Mouse (Mus musculus) MEL (cell line): ENCODE measurements around the gene Uso1. TPM values are rescaled to one million over a fixed set of nuclear protein-coding genes. Genes with fewer than 3 reads are reported as not detected.

Experiments
- DNase-seq: peaks from one replicate; pipeline ENCODE4 v3.0.0; 2011; ENCODE audit warnings: low read depth, low spot score
- H3K27ac ChIP-seq: 2 replicates; pipeline ENCODE4 v1.5.1; 2012; ENCODE audit warnings: low read depth, mild to moderate bottlenecking, control low read depth, low read length, moderate library complexity; ENCODE audit not compliant: control insufficient read depth
- H3K27me3 ChIP-seq, 2 experiments: fragments of 150-350 bp in 1 of 2; sonication (generic) in 1 of 2; 2 replicates each; pipeline ENCODE4 v1.6.1; 2012; ENCODE audit warnings: low read length in 2 of 2, mild to moderate bottlenecking in 2 of 2, improper control_type of control experiment in 1 of 2, moderate library complexity in 1 of 2; ENCODE audit not compliant: insufficient read depth in 2 of 2, control insufficient read depth in 1 of 2
- H3K36me3 ChIP-seq, 2 experiments: 2 replicates each; pipeline ENCODE4 v1.6.1; 2012 to 2014; ENCODE audit warnings: low read length in 2 of 2, improper control_type of control experiment in 1 of 2, inconsistent platforms in 1 of 2, mild to moderate bottlenecking in 1 of 2; ENCODE audit not compliant: insufficient read depth in 2 of 2, control insufficient read depth in 1 of 2
- H3K4me1 ChIP-seq, 2 experiments: fragments of 150-350 bp in 1 of 2; sonication (generic) in 1 of 2; 2 replicates each; pipeline ENCODE4 v1.6.1; 2012; ENCODE audit warnings: low read length in 2 of 2, improper control_type of control experiment in 1 of 2, mild to moderate bottlenecking in 1 of 2; ENCODE audit not compliant: insufficient read depth in 2 of 2, control insufficient read depth in 1 of 2
- H3K4me3 ChIP-seq, 2 experiments: fragments of 150-350 bp in 1 of 2; sonication (generic) in 1 of 2; 2 replicates each; pipeline ENCODE4 v1.5.1; 2012; ENCODE audit warnings: low read depth in 2 of 2, low read length in 2 of 2, mild to moderate bottlenecking in 2 of 2, moderate library complexity in 2 of 2, control low read depth in 1 of 2, improper control_type of control experiment in 1 of 2; ENCODE audit not compliant: control insufficient read depth in 1 of 2, insufficient read depth in 1 of 2
- H3K79me2 ChIP-seq: 2 replicates; pipeline ENCODE4 v1.6.1; 2012; ENCODE audit warnings: mild to moderate bottlenecking, low read length, moderate library complexity; ENCODE audit not compliant: control insufficient read depth, poor library complexity, insufficient read depth
- H3K9ac ChIP-seq: 2 replicates; pipeline ENCODE4 v1.6.1; 2012; ENCODE audit warnings: low read depth, mild to moderate bottlenecking, control low read depth, low read length, moderate library complexity; ENCODE audit not compliant: control insufficient read depth, poor library complexity, severe bottlenecking
- H3K9me3 ChIP-seq: fragments of 150-350 bp; sonication (generic); replicated peaks from 2 replicates; pipeline ENCODE4 v1.6.1; 2012; ENCODE audit warnings: mild to moderate bottlenecking, low read length, improper control_type of control experiment, moderate library complexity; ENCODE audit not compliant: insufficient read depth
- CHD1 ChIP-seq: IDR thresholded peaks from 2 replicates; pipeline ENCODE4 v1.6.1; 2012; ENCODE audit warnings: low read depth, mild to moderate bottlenecking, inconsistent platforms, low read length, improper control_type of control experiment
- CHD2 ChIP-seq: IDR thresholded peaks from 2 replicates; pipeline ENCODE4 v1.6.1; 2011; ENCODE audit warnings: low read length, improper control_type of control experiment
- E2F4 ChIP-seq: IDR thresholded peaks from 2 replicates; pipeline ENCODE4 v1.6.1; 2011; ENCODE audit warnings: low read depth, low read length, improper control_type of control experiment, borderline replicate concordance
- ELF1 ChIP-seq: IDR thresholded peaks from 2 replicates; pipeline ENCODE4 v1.6.1; 2014; ENCODE audit warnings: low read depth, mild to moderate bottlenecking, inconsistent platforms, low read length, improper control_type of control experiment, moderate library complexity
- EP300 ChIP-seq, 2 experiments: IDR thresholded peaks; 2 replicates each; pipeline ENCODE4 v1.6.1; 2011; ENCODE audit warnings: improper control_type of control experiment in 2 of 2, low read length in 2 of 2, low read depth in 1 of 2, mild to moderate bottlenecking in 1 of 2
- ETS1 ChIP-seq: IDR thresholded peaks from 2 replicates; pipeline ENCODE4 v1.6.1; 2012; ENCODE audit warnings: low read depth, mild to moderate bottlenecking, inconsistent platforms, low read length, improper control_type of control experiment, moderate library complexity
- GABPA ChIP-seq: IDR thresholded peaks from 2 replicates; pipeline ENCODE4 v1.6.1; 2012; ENCODE audit warnings: low read depth, mild to moderate bottlenecking, inconsistent platforms, low read length, improper control_type of control experiment, moderate library complexity
- GATA1 ChIP-seq: IDR thresholded peaks from 2 replicates; pipeline ENCODE4 v1.6.1; 2011; ENCODE audit warnings: low read depth, low read length, improper control_type of control experiment
- JUND ChIP-seq: IDR thresholded peaks from 2 replicates; pipeline ENCODE4 v1.6.1; 2011; ENCODE audit warnings: low read depth, mild to moderate bottlenecking, improper control_type of control experiment, low read length
- KAT2A ChIP-seq: conservative IDR thresholded peaks from 2 replicates; pipeline ENCODE4 v1.6.1; 2012; ENCODE audit warnings: low read depth, low read length, improper control_type of control experiment, inconsistent platforms
- MAFK ChIP-seq: IDR thresholded peaks from 2 replicates; pipeline ENCODE4 v1.6.1; 2011; ENCODE audit warnings: low read depth, mild to moderate bottlenecking, low read length, improper control_type of control experiment, borderline replicate concordance
- MAX ChIP-seq: IDR thresholded peaks from 2 replicates; pipeline ENCODE4 v1.6.1; 2011; ENCODE audit warnings: low read length, improper control_type of control experiment
- MAZ ChIP-seq: IDR thresholded peaks from 2 replicates; pipeline ENCODE4 v1.6.1; 2012; ENCODE audit warnings: low read depth, mild to moderate bottlenecking, inconsistent platforms, low read length, improper control_type of control experiment
- MXI1 ChIP-seq: IDR thresholded peaks from 2 replicates; pipeline ENCODE4 v1.6.1; 2011; ENCODE audit warnings: mild to moderate bottlenecking, low read depth, low read length, improper control_type of control experiment
- MYB ChIP-seq: IDR thresholded peaks from 2 replicates; pipeline ENCODE4 v1.6.1; 2011; ENCODE audit warnings: mild to moderate bottlenecking, low read depth, low read length, improper control_type of control experiment
- MYC ChIP-seq: IDR thresholded peaks from 2 replicates; pipeline ENCODE4 v1.6.1; 2011; ENCODE audit warnings: low read depth, mild to moderate bottlenecking, low read length, improper control_type of control experiment, moderate library complexity
- NELFE ChIP-seq: IDR thresholded peaks from 2 replicates; pipeline ENCODE4 v1.6.1; 2011; ENCODE audit warnings: low read depth, low read length, improper control_type of control experiment
- NRF1 ChIP-seq: IDR thresholded peaks from 2 replicates; pipeline ENCODE4 v1.6.1; 2014; ENCODE audit warnings: low read depth, mild to moderate bottlenecking, inconsistent platforms, low read length, improper control_type of control experiment, moderate library complexity; ENCODE audit not compliant: poor library complexity, insufficient read depth, severe bottlenecking
- POLR2A ChIP-seq, 2 experiments: IDR thresholded peaks; 2 replicates each; pipeline ENCODE4 v1.6.1; 2011 to 2012; ENCODE audit warnings: low read length in 2 of 2, mild to moderate bottlenecking in 2 of 2, control low read depth in 1 of 2, improper control_type of control experiment in 1 of 2, low read depth in 1 of 2, moderate library complexity in 1 of 2; ENCODE audit not compliant: control insufficient read depth in 1 of 2, insufficient read depth in 1 of 2, poor library complexity in 1 of 2
- POLR2AphosphoS5 ChIP-seq: IDR thresholded peaks from 2 replicates; pipeline ENCODE4 v1.6.1; 2012; ENCODE audit warnings: low read depth, borderline replicate concordance, mild to moderate bottlenecking, inconsistent platforms, low read length, moderate library complexity, mixed read lengths
- RAD21 ChIP-seq: IDR thresholded peaks from 2 replicates; pipeline ENCODE4 v1.6.1; 2011; ENCODE audit warnings: mild to moderate bottlenecking, low read depth, low read length, improper control_type of control experiment
- RCOR1 ChIP-seq: IDR thresholded peaks from 2 replicates; pipeline ENCODE4 v1.6.1; 2012; ENCODE audit warnings: low read depth, mild to moderate bottlenecking, inconsistent platforms, low read length, improper control_type of control experiment
- SIN3A ChIP-seq: IDR thresholded peaks from 2 replicates; pipeline ENCODE4 v1.6.1; 2012; ENCODE audit warnings: low read length, improper control_type of control experiment, inconsistent platforms
- SMC3 ChIP-seq: IDR thresholded peaks from 2 replicates; pipeline ENCODE4 v1.6.1; 2011; ENCODE audit warnings: low read depth, low read length, improper control_type of control experiment
- TAL1 ChIP-seq: IDR thresholded peaks from 2 replicates; pipeline ENCODE4 v1.6.1; 2012; ENCODE audit warnings: mild to moderate bottlenecking, inconsistent platforms, low read length, moderate library complexity, mixed read lengths
- TBP ChIP-seq: IDR thresholded peaks from 2 replicates; pipeline ENCODE4 v1.8.0; 2011; ENCODE audit warnings: low read depth, low read length, improper control_type of control experiment
- TCF12 ChIP-seq: IDR thresholded peaks from 2 replicates; pipeline ENCODE4 v1.6.1; 2014; ENCODE audit warnings: low read depth, mild to moderate bottlenecking, inconsistent platforms, low read length, improper control_type of control experiment, moderate library complexity
- UBTF ChIP-seq: IDR thresholded peaks from 2 replicates; pipeline ENCODE4 v1.6.1; 2012; ENCODE audit warnings: low read depth, mild to moderate bottlenecking, inconsistent platforms, low read length, improper control_type of control experiment, moderate library complexity, borderline replicate concordance; ENCODE audit not compliant: insufficient read depth
- ZC3H11A ChIP-seq: IDR thresholded peaks from 2 replicates; pipeline ENCODE4 v1.6.1; 2012; ENCODE audit warnings: low read depth, mild to moderate bottlenecking, inconsistent platforms, low read length, improper control_type of control experiment
- ZMIZ1 ChIP-seq: IDR thresholded peaks from 2 replicates; pipeline ENCODE4 v1.6.1; 2012; ENCODE audit warnings: low read depth, mild to moderate bottlenecking, inconsistent platforms, low read length, improper control_type of control experiment, moderate library complexity
- polyA plus RNA-seq, 2 experiments: library from polyadenylated mRNA; stranded (reverse) in 1 of 2; unstranded in 1 of 2; fragments of >175 nt in 1 of 2; fragments of >200 nt in 1 of 2; gene quantifications; 2 replicates each; pipeline versions ENCODE4 v1.2.1 to v1.2.4; 2012; ENCODE audit warnings: low replicate concordance in 2 of 2, low read depth in 1 of 2; ENCODE audit not compliant: insufficient read length in 2 of 2, insufficient read depth in 1 of 2, missing spikeins in 1 of 2
- total RNA-seq: library from RNA; depleted of rRNA; stranded (reverse); fragments of 300-350 nt; gene quantifications from 2 replicates; pipeline ENCODE4 v1.2.3, GENCODE M21; 2012

Uso1 gene
- total and polyA plus RNA-seq, 3 experiments = 22.1 to 69.1 (median 62.0) TPM

DNA sequence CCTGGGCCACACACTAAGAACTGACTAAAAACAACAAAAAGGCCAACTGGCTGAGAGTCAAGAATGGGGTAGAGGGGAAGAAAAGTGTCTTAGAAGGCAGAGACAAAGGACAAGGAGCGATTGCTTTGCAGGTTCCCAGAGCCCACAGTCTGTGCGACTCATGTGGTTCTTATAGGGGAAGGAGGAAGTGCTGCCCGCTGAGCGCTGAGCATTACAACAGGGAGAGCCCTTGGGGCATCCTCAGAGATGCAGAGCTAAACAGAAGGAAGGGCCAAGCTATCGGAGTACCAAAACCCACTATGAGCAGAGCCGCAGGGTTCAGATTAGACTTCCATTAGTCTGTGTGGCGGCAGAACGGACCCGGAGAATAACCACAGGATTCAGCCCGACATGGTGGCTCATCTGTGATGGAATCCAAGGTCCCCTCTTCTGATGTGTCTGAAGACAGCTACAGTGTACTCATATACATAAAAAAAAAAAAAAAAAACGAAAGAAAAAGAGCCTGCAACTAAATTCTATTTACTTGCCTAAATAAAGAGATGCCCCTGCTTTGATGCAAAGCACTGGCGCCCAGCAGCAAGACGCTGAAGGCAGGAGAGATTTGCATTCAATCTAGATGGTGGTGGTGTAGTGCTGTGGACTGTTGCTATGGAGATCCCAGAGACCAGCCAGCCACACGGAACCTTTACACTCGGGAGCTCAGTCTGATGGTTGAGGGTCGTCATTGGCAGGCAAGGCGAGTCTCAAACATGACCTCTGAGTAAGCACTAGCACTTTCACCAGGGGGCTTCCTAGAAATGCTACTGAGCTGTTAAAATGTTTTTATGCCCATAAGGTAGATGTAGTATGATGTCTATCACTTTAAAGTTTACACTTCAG lies 81.4 kb downstream of the Uso1 start:
- Histone ChIP-seq H3K4me1 (peaks cover 0 to 20% of the 10 kb centered on the region in 2 experiments; a peak in 2 of 4 replicates), H3K79me2 (no peaks in the 10 kb centered on the region), H3K4me3 (peak overlapping the region in 1 of 2 experiments; percentile 36; a peak in 2 of 4 replicates), H3K27me3 (no peaks in the 10 kb centered on the region; a peak in 1 of 4 replicates), H3K27ac (no peak overlapping the region), H3K36me3 (peaks cover 0 to 14% of the 10 kb centered on the region in 2 experiments; a peak in 2 of 4 replicates), H3K9ac (no peak overlapping the region), H3K9me3 (no peaks in the 10 kb centered on the region)
- DNase-seq = peak; percentile 64
- 0 out of 2 replicates have a peak, but pooled peaks have one; percentile 28 for TF ChIP-seq ELF1
- TF ChIP-seq ETS1 = no peak

GRCm38 (mm10) chr5:92219826-92220225 lies 82.1 kb downstream of the Uso1 start:
- H3K4me1 ChIP-seq = peaks cover 0 to 20% of the 10 kb centered on the region in 2 experiments; a peak in 2 of 4 replicates
- H3K9me3 ChIP-seq = no peaks in the 10 kb centered on the region
- no peak overlapping the region for H3K9ac ChIP-seq
- no peaks in the 10 kb centered on the region for H3K79me2 ChIP-seq
- H3K36me3 ChIP-seq = peaks cover 0 to 14% of the 10 kb centered on the region in 2 experiments; a peak in 2 of 4 replicates
- H3K4me3 ChIP-seq = no peak overlapping the region
- DNase-seq = peak; percentile 83
- no peaks in the 10 kb centered on the region; a peak in 1 of 4 replicates for H3K27me3 ChIP-seq
- 0 out of 2 replicates have a peak overlapping the region, but pooled peaks have one; percentile 7 for H3K27ac ChIP-seq
- no peak for TF ChIP-seq MAFK
- no peak for TF ChIP-seq POLR2A (IDR thresholded peaks at IDR 0.05; ENCODE audit: control insufficient read depth in 1 of 2, insufficient read depth in 1 of 2, low read depth in 1 of 2, low read length in 2 of 2, poor library complexity in 1 of 2)
- no peak for TF ChIP-seq TCF12
- no peak for TF ChIP-seq MXI1
- no peak for TF ChIP-seq NRF1
- TF ChIP-seq GABPA = no peak
- TF ChIP-seq MYB = no peak
- no peak for TF ChIP-seq KAT2A
- TF ChIP-seq EP300 (IDR thresholded peaks at IDR 0.05; ENCODE audit: low read depth in 1 of 2, low read length in 2 of 2) = peak; percentile 35 to 56; a peak in 3 of 4 replicates
- TF ChIP-seq SMC3 = no peak
- TF ChIP-seq CHD2 = no peak
- no peak for TF ChIP-seq MYC
- TF ChIP-seq SIN3A = no peak
- TF ChIP-seq NELFE = no peak
- peak; percentile 58 for TF ChIP-seq TAL1
- peak; percentile 96 for TF ChIP-seq TBP
- TF ChIP-seq JUND = no peak
- TF ChIP-seq MAZ = no peak
- no peak for TF ChIP-seq ZC3H11A
- TF ChIP-seq GATA1 = peak; percentile 64
- no peak for TF ChIP-seq CHD1
- TF ChIP-seq UBTF = no peak
- no peak for TF ChIP-seq MAX
- TF ChIP-seq RAD21 = no peak
- TF ChIP-seq RCOR1 = 0 out of 2 replicates have a peak, but pooled peaks have one; percentile 29
- no peak for TF ChIP-seq POLR2AphosphoS5
- no peak for TF ChIP-seq ZMIZ1
- TF ChIP-seq E2F4 = no peak
- TF ChIP-seq ETS1 = peak; percentile 37; the same call in 1 of the 2 replicates
